Mouse (Mus musculus) activated CD4-positive, CD25-positive, alpha-beta regulatory T cell, adult 9 weeks (primary cell): Measurements from ENCODE around the gene Ada. TPM values are rescaled to one million over a fixed set of nuclear protein-coding genes. Genes with fewer than 3 reads are reported as not detected.

Source experiments
- polyA plus RNA-seq: library from polyadenylated mRNA; unstranded; fragments of 100-300 nt; shearing (Covaris generic); gene quantifications from one replicate; pipeline ENCODE4 v1.2.1, GENCODE M21; 2017

Gene Ada
- 11.9 TPM for polyA plus RNA-seq

GRCm38 (mm10) chr2:163749647-163750611 is at the start of gene Ada:
Gene Ada, minus strand, starts transcription at chr2:163750239.

Other genes starting within 250 kb of the Ada start
- gene Hnf4a, start 243.4 kb downstream of the Ada start, polyA plus RNA-seq: not detected
- 75.1 TPM for gene Ttpal, start 147.9 kb downstream of the Ada start, polyA plus RNA-seq
- gene Serinc3, start 105.1 kb downstream of the Ada start, polyA plus RNA-seq: 862 TPM
- gene Pkig, start 91.9 kb downstream of the Ada start, polyA plus RNA-seq: 6.1 TPM
- not detected for gene Ccn5, start 70.6 kb upstream of the Ada start, polyA plus RNA-seq
- not detected for gene Kcnk15, start 103.4 kb upstream of the Ada start, polyA plus RNA-seq
- gene Rims4, start 168.4 kb upstream of the Ada start, polyA plus RNA-seq: not detected
- 89.5 TPM for gene Ywhab, start 244.7 kb upstream of the Ada start, polyA plus RNA-seq